Mouse (Mus musculus): ENCODE measurements around the gene Ugt2a1. TPM values are rescaled to one million over a fixed set of nuclear protein-coding genes. Genes with fewer than 3 reads are reported as not detected.
"Not testable (repeated sequence)": the region's sequence is repeated elsewhere in the genome, so short reads cannot be mapped to it uniquely, and the experiment has no call there.

Ugt2a1 gene
- polyA plus RNA-seq (2015; fragmentation: Nextera tagmentation; extraction: Ambion mirVana), result not detected in 2 replicates

DNA sequence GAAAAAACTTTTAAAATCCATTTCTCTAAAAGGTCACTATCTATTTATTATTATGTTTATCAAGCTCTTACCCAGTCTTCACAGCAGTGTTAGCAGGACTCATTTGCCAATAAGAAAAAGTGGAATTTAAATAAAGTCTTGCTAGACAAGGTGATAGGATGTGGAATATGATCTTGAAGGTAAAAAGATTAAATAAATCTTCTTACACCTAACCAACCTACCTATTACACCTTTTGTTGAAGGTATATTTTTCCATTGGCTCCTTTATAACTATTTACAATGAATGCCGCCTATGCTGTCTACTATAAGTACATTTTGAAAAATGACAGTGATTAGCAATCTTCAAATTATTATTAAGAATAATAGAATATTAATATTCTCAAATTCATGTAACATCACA lies at the start of gene Ugt2a1:
Ugt2a1 (minus strand) TSS at position 101 of the 400 bp plus-strand sequence.
- no peaks in the 10 kb centered on the region for H3K4me1 ChIP-seq (replicated peaks)
- H3K4me2 ChIP-seq (replicated peaks), result no peak within 1 kb of the TSS
- H3K4me3 ChIP-seq (replicated peaks), result no peak within 1 kb of the TSS
- ATAC-seq, result no peak
- no peaks in the 10 kb centered on the region for H3K36me3 ChIP-seq
- H3K9me3 ChIP-seq, result no peaks in the 10 kb centered on the region
- H3K27ac ChIP-seq, result no peak within 1 kb of the TSS
- 80% methylated on average over 1 of the region's 1 CpGs for WGBS
- no peak within 1 kb of the TSS for H3K9ac ChIP-seq
- no peaks in the 10 kb centered on the region for H3K27me3 ChIP-seq (replicated peaks)

DNA sequence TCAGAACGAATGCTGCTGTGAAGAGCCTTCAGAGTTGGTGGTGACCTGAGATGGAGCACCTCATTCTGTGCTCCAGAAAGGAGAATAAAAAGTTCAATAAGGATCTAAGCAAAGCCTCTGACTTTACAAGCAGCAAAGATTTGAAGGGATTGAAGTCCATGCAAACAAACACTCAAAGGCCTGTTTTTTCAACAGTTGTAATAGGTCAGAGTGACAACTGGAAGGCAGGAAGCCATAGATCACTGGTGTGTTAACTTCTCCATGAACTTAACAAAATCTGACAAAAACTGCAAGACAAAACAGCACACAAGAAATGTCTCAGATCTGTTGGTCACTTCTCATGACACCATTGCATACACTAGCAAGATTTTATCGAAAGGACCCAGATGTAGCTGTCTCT lies 47.4 kb upstream of the Ugt2a1 start, which contains the start of gene Sult1b1:
Sult1b1 (minus strand) TSS at position 85 of the 400 bp plus-strand sequence.
- no peak within 1 kb of the TSS for H3K9ac ChIP-seq
- H3K36me3 ChIP-seq, result no peaks in the 10 kb centered on the region
- no peak within 1 kb of the TSS for H3K4me2 ChIP-seq (replicated peaks)
- ATAC-seq, result no peak
- H3K27ac ChIP-seq, result no peak within 1 kb of the TSS
- H3K9me3 ChIP-seq, result no peaks in the 10 kb centered on the region
- 79% methylated on average over 2 of the region's 2 CpGs for WGBS
- no peaks in the 10 kb centered on the region for H3K27me3 ChIP-seq (replicated peaks)
- H3K4me1 ChIP-seq (replicated peaks), result no peaks in the 10 kb centered on the region
- no peak within 1 kb of the TSS for H3K4me3 ChIP-seq (replicated peaks)

DNA sequence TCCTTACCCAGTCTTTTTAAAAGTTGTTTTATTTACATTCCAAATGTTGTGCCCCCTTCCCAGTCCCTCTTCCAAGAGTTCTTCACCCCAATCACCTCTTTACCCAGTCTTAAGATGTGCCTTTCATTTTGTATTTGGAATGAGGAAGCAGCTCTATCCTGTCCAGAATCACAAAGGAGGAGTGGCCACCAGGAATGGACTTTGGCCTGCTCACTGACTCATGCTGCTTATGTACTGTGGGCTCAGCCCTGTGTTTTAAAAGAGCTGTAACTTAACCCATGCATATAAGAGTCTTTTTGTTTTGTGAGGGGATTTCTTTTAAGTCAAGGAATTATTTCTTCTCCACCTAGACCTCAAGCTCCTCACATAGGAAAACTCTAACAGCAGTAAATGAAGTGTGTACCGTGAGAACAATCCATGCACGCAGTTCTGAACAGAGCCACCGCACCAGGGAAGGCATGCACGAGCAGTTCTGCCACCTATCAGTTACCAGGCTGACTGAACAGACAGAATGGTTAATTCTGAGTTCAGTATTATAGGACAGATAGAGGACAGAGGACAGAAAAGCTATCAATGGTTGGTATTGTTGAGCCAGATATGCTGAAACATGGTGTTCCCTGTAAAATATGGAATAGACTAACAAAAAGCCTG lies 45.4 kb upstream of the Ugt2a1 start:
- Histone ChIP-seq H3K4me2 (replicated peaks) (no peak overlapping the region), H3K4me3 (replicated peaks) (no peak overlapping the region), H3K36me3 (no peaks in the 10 kb centered on the region), H3K27me3 (replicated peaks) (no peaks in the 10 kb centered on the region), H3K9me3 (no peaks in the 10 kb centered on the region), H3K4me1 (replicated peaks) (no peaks in the 10 kb centered on the region), H3K27ac (peak overlapping the region; percentile 73), H3K9ac (no peak overlapping the region)
- 47% methylated on average over 4 of the region's 4 CpGs for WGBS
- peak; percentile 95 for ATAC-seq

DNA sequence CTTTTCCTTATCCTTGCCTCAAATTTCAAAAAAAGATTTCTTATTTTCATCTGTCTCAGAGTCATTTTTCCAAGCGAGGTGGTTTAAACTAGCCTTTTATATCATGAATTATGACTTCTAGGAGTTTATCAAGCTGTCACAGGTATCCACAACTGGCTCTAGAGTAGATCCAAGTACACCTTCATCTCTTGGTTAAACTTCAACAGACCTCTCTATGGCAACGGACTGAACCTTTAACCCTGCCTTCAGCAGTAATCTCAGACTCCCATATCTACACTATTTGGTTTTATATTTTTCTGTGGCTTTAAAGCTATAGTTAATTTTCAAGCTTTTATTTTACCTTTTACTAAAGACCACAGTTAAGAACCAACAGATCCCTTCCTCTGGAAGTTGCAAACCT lies 41.6 kb upstream of the Ugt2a1 start:
- Histone ChIP-seq H3K27me3 (replicated peaks) (no peaks in the 10 kb centered on the region), H3K36me3 (no peaks in the 10 kb centered on the region), H3K9me3 (no peaks in the 10 kb centered on the region), H3K4me3 (replicated peaks) (no peak overlapping the region), H3K9ac (no peak overlapping the region), H3K27ac (peak overlapping the region; percentile 56), H3K4me2 (replicated peaks) (peak overlapping the region; percentile 19; the same call in 1 of the 2 replicates), H3K4me1 (replicated peaks) (no peaks in the 10 kb centered on the region)
- 40% methylated on average over 2 of the region's 2 CpGs for WGBS
- ATAC-seq, result peak; percentile 90

DNA sequence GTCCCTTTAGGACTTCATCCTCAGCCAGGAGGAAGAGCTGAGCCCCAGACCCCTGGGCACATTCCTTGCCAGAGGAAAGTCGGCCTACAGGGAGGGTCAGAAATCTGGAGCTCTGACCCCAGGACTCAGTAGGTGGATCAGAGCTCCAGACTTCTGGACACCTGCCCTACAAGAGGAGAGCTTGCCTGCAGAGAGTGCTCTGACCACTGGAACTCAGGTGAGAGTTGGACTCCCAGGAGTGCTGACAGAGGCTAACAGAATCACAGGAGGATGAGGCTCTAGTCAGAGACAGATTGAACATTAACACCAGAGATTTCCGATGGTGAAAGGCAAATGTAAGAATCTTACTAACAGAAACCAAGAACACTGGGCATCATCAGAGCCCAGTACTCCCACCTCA lies 32.9 kb upstream of the Ugt2a1 start:
- 89% methylated on average over 2 of the region's 2 CpGs for WGBS

DNA sequence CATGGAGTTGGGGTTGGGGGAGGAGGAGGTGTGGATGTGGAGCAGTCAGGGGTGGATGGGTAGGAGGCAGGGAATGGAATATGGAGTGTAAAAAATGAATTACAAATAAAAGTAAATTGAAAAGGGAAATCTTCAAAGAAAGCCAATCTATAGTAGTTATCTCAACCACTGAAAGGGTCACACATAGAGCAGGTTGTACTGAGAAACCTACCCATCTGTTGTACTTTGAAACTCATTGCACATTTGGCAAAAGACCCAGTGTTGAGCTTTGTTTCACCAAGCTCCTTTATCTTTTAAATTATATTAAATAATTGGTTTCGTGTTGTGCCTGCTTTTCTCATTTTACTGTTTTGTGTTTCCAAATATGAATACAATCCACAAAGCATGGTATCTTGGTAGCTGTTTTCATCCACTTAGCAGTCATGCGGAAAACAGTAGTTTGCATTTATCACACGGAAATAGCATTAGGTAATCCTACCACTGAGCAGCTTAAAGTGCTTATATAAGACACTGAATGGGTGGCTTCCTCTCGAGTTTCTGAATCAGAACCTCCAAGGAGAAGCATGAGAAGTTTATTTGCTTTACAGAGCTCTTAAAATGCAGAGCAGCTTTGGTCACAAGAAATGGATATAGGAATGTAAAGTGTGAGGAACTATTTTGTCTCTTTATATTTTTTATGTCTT lies 15.2 kb upstream of the Ugt2a1 start:
- WGBS, result 64% methylated on average over 4 of the region's 4 CpGs
- H3K9ac ChIP-seq, result no peak overlapping the region
- no peaks in the 10 kb centered on the region for H3K4me1 ChIP-seq (replicated peaks)
- H3K27me3 ChIP-seq (replicated peaks), result no peaks in the 10 kb centered on the region
- H3K4me3 ChIP-seq (replicated peaks), result no peak overlapping the region
- ATAC-seq, result no peak
- H3K36me3 ChIP-seq, result no peaks in the 10 kb centered on the region
- no peak overlapping the region for H3K4me2 ChIP-seq (replicated peaks)
- H3K27ac ChIP-seq, result no peak overlapping the region
- no peaks in the 10 kb centered on the region for H3K9me3 ChIP-seq

More for the DNA sequence above, 32.9 kb upstream of the Ugt2a1 start:
- H3K27ac ChIP-seq; H3K9ac ChIP-seq; H3K4me2 ChIP-seq (replicated peaks); H3K4me3 ChIP-seq (replicated peaks); H3K9me3 ChIP-seq; H3K36me3 ChIP-seq; H3K4me1 ChIP-seq (replicated peaks); ATAC-seq; H3K27me3 ChIP-seq (replicated peaks): not testable (repeated sequence)

DNA sequence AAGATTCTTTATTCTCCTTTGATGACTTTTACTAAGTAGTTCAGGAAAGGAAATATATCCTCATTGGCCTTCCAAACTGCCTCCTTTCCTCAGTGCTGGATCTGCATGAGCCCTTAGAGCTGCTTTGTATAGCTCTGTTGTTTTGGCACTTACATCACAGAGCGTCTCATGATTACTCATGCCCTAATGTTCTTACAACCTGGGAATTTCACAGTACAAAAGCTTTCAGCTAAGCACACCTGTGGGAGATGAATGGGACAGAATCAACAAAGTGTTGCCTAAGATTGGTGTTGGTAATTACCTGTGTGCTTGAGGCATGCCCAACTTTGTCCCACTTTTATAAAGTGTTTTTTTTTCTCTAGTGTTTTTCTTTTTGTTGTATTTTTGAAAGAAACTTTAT lies 12.0 kb upstream of the Ugt2a1 start:
- H3K4me1 ChIP-seq (replicated peaks), result no peaks in the 10 kb centered on the region

DNA sequence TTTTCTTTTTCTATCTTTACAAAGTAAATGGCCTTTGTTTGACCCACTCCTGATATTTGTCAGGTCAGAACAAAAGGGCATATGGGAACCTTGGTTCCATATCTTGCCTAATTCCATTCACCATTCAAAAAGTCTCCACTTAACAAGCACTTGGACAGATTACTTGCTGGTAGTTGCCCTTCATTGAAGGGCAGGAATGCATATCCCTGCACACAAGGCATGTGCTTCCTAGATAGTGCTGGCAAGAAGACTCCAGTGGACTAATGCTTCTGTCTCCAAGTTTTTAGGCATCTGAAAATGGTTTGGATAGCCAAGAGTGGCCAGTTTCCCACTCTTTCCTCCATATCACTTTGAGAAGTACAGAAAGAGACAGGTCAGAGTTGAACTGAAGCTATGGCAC lies 8.7 kb upstream of the Ugt2a1 start:
- Histone ChIP-seq H3K9me3 (no peaks in the 10 kb centered on the region), H3K27ac (no peak overlapping the region), H3K9ac (no peak overlapping the region), H3K4me3 (replicated peaks) (no peak overlapping the region), H3K36me3 (no peaks in the 10 kb centered on the region), H3K27me3 (replicated peaks) (no peaks in the 10 kb centered on the region), H3K4me1 (replicated peaks) (no peaks in the 10 kb centered on the region), H3K4me2 (replicated peaks) (no peak overlapping the region)
- ATAC-seq, result no peak

More for the DNA sequence above, 12.0 kb upstream of the Ugt2a1 start:
- Histone ChIP-seq H3K9me3 (no peaks in the 10 kb centered on the region), H3K27ac (no peak overlapping the region), H3K9ac (no peak overlapping the region), H3K4me2 (replicated peaks) (no peak overlapping the region), H3K27me3 (replicated peaks) (no peaks in the 10 kb centered on the region), H3K4me3 (replicated peaks) (no peak overlapping the region), H3K36me3 (no peaks in the 10 kb centered on the region)
- ATAC-seq, result no peak
- 83% methylated on average over 1 of the region's 1 CpGs for WGBS

DNA sequence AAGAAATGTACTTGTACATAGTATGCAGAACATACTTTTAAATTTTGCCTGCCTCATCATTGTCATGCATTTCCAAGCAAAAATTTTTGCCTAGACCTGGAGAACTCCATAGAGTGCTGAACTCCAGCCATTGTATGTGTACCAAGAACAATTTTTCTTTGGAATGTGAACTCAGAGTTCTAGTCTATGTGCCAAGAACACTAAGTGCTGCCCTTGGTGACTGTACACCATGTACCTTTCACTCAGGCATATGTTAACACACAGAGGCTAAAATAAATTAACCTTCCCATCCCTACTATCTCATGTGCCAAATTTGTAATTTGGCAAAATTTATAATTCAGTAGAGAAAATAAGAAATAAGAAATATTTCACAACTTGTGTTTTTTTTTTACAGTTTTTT lies 8.3 kb upstream of the Ugt2a1 start:
- no peak overlapping the region for H3K4me3 ChIP-seq (replicated peaks)
- no peaks in the 10 kb centered on the region for H3K9me3 ChIP-seq
- H3K4me2 ChIP-seq (replicated peaks), result no peak overlapping the region
- no peaks in the 10 kb centered on the region for H3K4me1 ChIP-seq (replicated peaks)
- ATAC-seq, result no peak
- no peaks in the 10 kb centered on the region for H3K36me3 ChIP-seq
- H3K27ac ChIP-seq, result no peak overlapping the region
- H3K9ac ChIP-seq, result no peak overlapping the region
- no peaks in the 10 kb centered on the region for H3K27me3 ChIP-seq (replicated peaks)

DNA sequence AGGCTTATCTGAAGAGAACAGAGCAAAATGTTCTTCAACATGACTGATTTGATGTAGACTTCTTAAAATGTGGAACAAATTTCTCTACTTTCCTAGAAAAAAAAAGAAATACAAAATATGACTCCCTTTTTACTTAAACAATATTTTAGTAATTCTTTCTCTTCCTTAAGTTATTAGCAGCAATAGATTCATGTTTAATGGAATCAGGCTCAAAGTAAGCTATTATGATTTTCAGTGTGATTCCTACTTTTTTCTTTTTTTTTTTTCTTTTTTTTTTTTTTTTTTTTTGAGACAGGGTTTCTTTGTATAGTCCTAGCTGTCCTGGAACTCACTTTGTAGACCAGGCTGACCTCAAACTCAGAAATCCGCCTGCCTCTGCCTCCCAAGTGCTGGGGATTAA lies 4.0 kb downstream of the Ugt2a1 start, which contains the start of gene Gm43638:
Gm43638 (minus strand) TSS at position 101 of the 400 bp plus-strand sequence.
- not testable (repeated sequence) for H3K36me3 ChIP-seq; H3K27me3 ChIP-seq (replicated peaks); H3K9ac ChIP-seq; H3K4me3 ChIP-seq (replicated peaks); ATAC-seq; H3K9me3 ChIP-seq; H3K4me2 ChIP-seq (replicated peaks); H3K4me1 ChIP-seq (replicated peaks); H3K27ac ChIP-seq
- 88% methylated on average over 1 of the region's 1 CpGs for WGBS

DNA sequence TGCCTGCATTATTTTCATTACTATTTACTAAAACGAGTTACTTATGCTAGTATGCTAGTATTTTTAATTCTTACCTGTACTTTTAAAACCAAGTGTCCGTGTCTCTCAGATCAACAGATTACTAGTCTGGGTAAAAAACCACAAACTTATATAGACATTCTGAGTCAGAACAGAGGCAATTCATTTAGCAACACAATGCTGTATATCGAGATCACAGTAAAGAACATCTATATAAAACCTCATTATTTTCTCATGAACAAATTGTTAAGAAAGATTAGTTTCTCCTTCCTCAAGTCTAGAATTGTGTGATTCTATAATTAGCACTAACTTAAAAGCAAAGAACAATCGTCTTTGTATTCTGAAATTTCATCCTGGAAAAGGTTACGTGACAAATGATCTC lies 8.5 kb downstream of the Ugt2a1 start, which contains the start of gene Ugt2a2:
Ugt2a2 (minus strand) TSS at position 101 of the 400 bp plus-strand sequence.
- H3K4me3 ChIP-seq (replicated peaks), result no peak within 1 kb of the TSS
- H3K4me2 ChIP-seq (replicated peaks), result no peak within 1 kb of the TSS
- H3K36me3 ChIP-seq, result no peaks in the 10 kb centered on the region
- H3K9me3 ChIP-seq, result no peaks in the 10 kb centered on the region
- no peak within 1 kb of the TSS for H3K9ac ChIP-seq
- H3K27ac ChIP-seq, result no peak within 1 kb of the TSS
- 83% methylated on average over 5 of the region's 5 CpGs for WGBS
- H3K27me3 ChIP-seq (replicated peaks), result no peaks in the 10 kb centered on the region
- no peak for ATAC-seq
- no peaks in the 10 kb centered on the region for H3K4me1 ChIP-seq (replicated peaks)

DNA sequence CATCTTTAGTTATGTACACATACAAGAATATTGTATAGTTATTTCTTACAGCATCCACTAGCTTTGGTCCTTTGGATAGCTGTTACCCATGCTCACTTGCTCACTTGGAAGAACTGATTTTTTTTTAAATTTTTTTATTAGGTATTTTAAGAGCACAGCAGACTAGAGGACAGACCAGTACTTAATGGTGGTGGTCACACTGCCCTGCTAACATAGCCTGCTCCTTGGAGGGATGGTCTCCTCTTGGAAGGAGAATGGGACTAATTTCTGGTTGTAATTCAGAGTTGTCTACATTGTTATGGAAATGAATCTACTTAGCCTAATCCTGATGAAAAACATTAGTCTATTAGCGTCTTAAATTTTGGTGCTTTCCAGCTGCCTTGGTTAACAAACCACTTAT lies 31.9 kb downstream of the Ugt2a1 start:
- no peaks in the 10 kb centered on the region for H3K4me1 ChIP-seq (replicated peaks)
- H3K27ac ChIP-seq, result no peak overlapping the region
- H3K4me2 ChIP-seq (replicated peaks), result no peak overlapping the region
- H3K9ac ChIP-seq, result no peak overlapping the region
- no peaks in the 10 kb centered on the region for H3K27me3 ChIP-seq (replicated peaks)
- ATAC-seq, result no peak
- 54% methylated on average over 1 of the region's 1 CpGs for WGBS
- no peaks in the 10 kb centered on the region for H3K9me3 ChIP-seq
- H3K4me3 ChIP-seq (replicated peaks), result no peak overlapping the region
- H3K36me3 ChIP-seq, result no peaks in the 10 kb centered on the region

DNA sequence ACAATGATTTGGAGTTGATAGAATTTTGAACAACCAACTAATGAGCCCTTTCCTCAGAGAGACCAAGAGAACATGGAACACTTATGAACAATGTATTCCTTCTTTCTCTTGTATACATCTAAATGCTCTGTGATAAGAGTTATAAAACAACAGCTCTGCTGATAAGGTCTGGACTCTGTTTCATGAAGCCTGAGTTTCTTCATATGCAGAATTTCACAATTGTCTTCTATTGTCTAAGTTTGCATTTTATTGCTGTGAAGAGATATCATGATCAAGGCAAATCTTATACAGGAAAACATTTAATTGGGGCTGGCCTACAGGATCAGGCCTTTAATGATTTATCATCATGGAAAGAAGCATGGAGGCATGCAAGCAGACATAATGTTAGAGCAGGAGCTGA lies 33.0 kb downstream of the Ugt2a1 start:
- H3K9me3 ChIP-seq, result no peaks in the 10 kb centered on the region
- no peaks in the 10 kb centered on the region for H3K27me3 ChIP-seq (replicated peaks)
- no peak overlapping the region for H3K27ac ChIP-seq
- H3K4me1 ChIP-seq (replicated peaks), result no peaks in the 10 kb centered on the region
- H3K36me3 ChIP-seq, result no peaks in the 10 kb centered on the region
- H3K4me2 ChIP-seq (replicated peaks), result no peak overlapping the region
- H3K4me3 ChIP-seq (replicated peaks), result no peak overlapping the region
- H3K9ac ChIP-seq, result no peak overlapping the region
- peak; percentile 77 for ATAC-seq
